Mouse (Mus musculus) myocyte (in vitro differentiated cells): ENCODE results near the gene Vamp9. TPM values are rescaled to one million over a fixed set of nuclear protein-coding genes. Genes with fewer than 3 reads are reported as not detected.

ENCODE experiments used
- H3K27me3 ChIP-seq: one replicate; pipeline ENCODE4 v1.6.1; 2011; ENCODE audit not compliant: control insufficient read depth, insufficient read depth, insufficient read length
- H3K36me3 ChIP-seq: one replicate; pipeline ENCODE4 v1.6.1; 2011; ENCODE audit not compliant: control insufficient read depth, insufficient read depth
- H3K4me2 ChIP-seq: one replicate; pipeline ENCODE4 v1.6.1; 2011; ENCODE audit warnings: low read depth, control low read depth
- H3K4me3 ChIP-seq: one replicate; pipeline ENCODE4 v1.5.1; 2011; ENCODE audit warnings: mild to moderate bottlenecking, control low read depth, moderate library complexity
- H3K79me2 ChIP-seq: one replicate; pipeline ENCODE4 v1.6.1; 2011; ENCODE audit not compliant: control insufficient read depth, insufficient read depth
- H3ac ChIP-seq: one replicate; pipeline ENCODE4 v1.6.1; 2011; ENCODE audit not compliant: control insufficient read depth, insufficient read length
- CEBPB ChIP-seq: IDR thresholded peaks from 2 replicates; pipeline ENCODE4 v1.6.1; 2011; ENCODE audit warnings: mild to moderate bottlenecking, moderate library complexity; ENCODE audit not compliant: poor library complexity, insufficient read depth, severe bottlenecking
- E2F4 ChIP-seq: IDR thresholded peaks from one replicate; pipeline ENCODE4 v1.6.1; 2011; ENCODE audit warnings: mild to moderate bottlenecking, control low read depth, moderate library complexity; ENCODE audit not compliant: insufficient read depth
- MAX ChIP-seq: IDR thresholded peaks from one replicate; pipeline ENCODE4 v1.6.1; 2011; ENCODE audit warnings: low read depth, mild to moderate bottlenecking, control low read depth
- MYOD1 ChIP-seq, 3 experiments: IDR thresholded peaks; one replicate each; pipeline ENCODE4 v1.6.1; 2011; ENCODE audit warnings: control low read depth in 2 of 3, low read depth in 2 of 3, mild to moderate bottlenecking in 2 of 3, moderate library complexity in 1 of 3; ENCODE audit not compliant: insufficient read length in 2 of 3, control insufficient read depth in 1 of 3
- MYOG ChIP-seq, 3 experiments: IDR thresholded peaks; one replicate each; pipeline ENCODE4 v1.6.1; 2011; ENCODE audit warnings: control low read depth in 2 of 3, low read depth in 2 of 3, mild to moderate bottlenecking in 2 of 3; ENCODE audit not compliant: insufficient read length in 2 of 3, control insufficient read depth in 1 of 3, insufficient read depth in 1 of 3
- POLR2A ChIP-seq: IDR thresholded peaks from one replicate; pipeline ENCODE4 v1.6.1; 2011; ENCODE audit warnings: low read depth, mild to moderate bottlenecking, control low read depth, moderate library complexity; ENCODE audit not compliant: insufficient read length
- POLR2AphosphoS2 ChIP-seq: IDR thresholded peaks from one replicate; pipeline ENCODE4 v1.6.1; 2011; ENCODE audit warnings: low read depth, control low read depth; ENCODE audit not compliant: insufficient read length
- REST ChIP-seq: IDR thresholded peaks from one replicate; pipeline ENCODE4 v1.6.1; 2011; ENCODE audit warnings: mild to moderate bottlenecking, control low read depth, moderate library complexity; ENCODE audit not compliant: insufficient read depth, insufficient read length
- SRF ChIP-seq: IDR thresholded peaks from one replicate; pipeline ENCODE4 v1.6.1; 2011; ENCODE audit warnings: low read depth; ENCODE audit not compliant: control insufficient read depth, insufficient read length
- TCF12 ChIP-seq: IDR thresholded peaks from one replicate; pipeline ENCODE4 v1.6.1; 2011; ENCODE audit warnings: mild to moderate bottlenecking, control low read depth; ENCODE audit not compliant: poor library complexity, insufficient read depth, severe bottlenecking
- TCF3 ChIP-seq: IDR thresholded peaks from one replicate; pipeline ENCODE4 v1.6.1; 2011; ENCODE audit warnings: low read depth, control low read depth; ENCODE audit not compliant: insufficient read length
- USF1 ChIP-seq: IDR thresholded peaks from one replicate; pipeline ENCODE4 v1.6.1; 2011; ENCODE audit warnings: low read depth, mild to moderate bottlenecking, control low read depth, moderate library complexity
- polyA plus RNA-seq: library from polyadenylated mRNA; unstranded; fragments of >200 nt; fragmentation: generic; extraction: Trizol; gene quantifications from one replicate; pipeline ENCODE4 v1.2.1, GENCODE M21; 2012; ENCODE audit warnings: missing spikeins

Gene Vamp9
- polyA plus RNA-seq, 1 experiment, result not detected

DNA sequence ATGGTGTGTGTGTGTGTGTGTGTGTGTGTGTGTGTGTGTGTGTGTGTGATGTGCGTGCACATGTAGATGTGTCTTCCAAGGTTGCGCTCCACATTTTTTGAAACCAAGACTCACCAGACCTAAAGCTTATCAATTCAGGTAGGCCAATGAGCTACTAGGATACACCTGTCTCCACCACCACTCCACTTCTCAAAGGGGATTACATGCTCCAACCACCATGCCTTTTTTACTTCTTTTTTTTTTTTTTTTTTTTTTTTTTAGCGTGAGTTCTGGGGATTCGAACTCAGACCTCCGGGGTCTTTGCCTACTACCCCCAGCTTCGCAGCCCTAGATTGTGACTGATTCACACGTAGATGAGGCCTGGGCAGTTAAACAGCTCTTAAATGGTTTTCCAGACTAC, 323 bp upstream of the Vamp9 start:
- Histone ChIP-seq H3K36me3 (no peaks in the 10 kb centered on the region), H3K27me3 (no peaks in the 10 kb centered on the region), H3ac (no peak overlapping the region), H3K4me3 (no peak overlapping the region), H3K4me2 (no peak overlapping the region), H3K79me2 (no peaks in the 10 kb centered on the region)
- TF ChIP-seq TCF12 (no peak), CEBPB (no peak), MYOG (IDR thresholded peaks at IDR 0.05; ENCODE audit: control insufficient read depth in 1 of 3, insufficient read depth in 1 of 3, insufficient read length in 2 of 3, low read depth in 2 of 3) (no peak), E2F4 (no peak), REST (no peak), POLR2A (no peak), SRF (no peak), POLR2AphosphoS2 (no peak), TCF3 (no peak), MAX (no peak), MYOD1 (IDR thresholded peaks at IDR 0.05; ENCODE audit: control insufficient read depth in 1 of 3, insufficient read length in 2 of 3, low read depth in 2 of 3) (no peak), USF1 (no peak)

DNA sequence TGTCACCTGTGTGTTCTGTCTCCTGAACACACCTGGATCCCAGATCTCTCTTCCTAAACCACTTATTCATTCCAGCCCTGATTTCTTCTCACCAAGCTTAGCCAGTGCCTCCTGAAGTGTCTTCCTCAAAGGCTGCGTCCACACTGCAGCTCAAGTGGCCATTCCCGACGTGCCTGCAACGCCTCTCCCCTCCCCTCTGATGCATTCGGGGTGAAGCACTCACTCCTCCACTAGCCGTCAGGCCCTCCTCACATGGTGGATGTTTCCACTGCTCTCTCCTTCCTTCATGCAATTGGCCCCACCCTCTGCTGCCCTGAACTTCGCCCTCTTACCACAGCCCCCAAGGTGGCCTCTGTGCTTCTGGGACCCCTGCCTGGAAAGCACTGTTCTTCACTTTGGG, 9.4 kb downstream of the Vamp9 start:
- TF ChIP-seq CEBPB (no peak), TCF12 (no peak), USF1 (no peak), MAX (no peak), REST (no peak), TCF3 (no peak), POLR2AphosphoS2 (no peak), MYOD1 (IDR thresholded peaks at IDR 0.05; ENCODE audit: control insufficient read depth in 1 of 3, insufficient read length in 2 of 3, low read depth in 2 of 3) (no peak), MYOG (IDR thresholded peaks at IDR 0.05; ENCODE audit: control insufficient read depth in 1 of 3, insufficient read depth in 1 of 3, insufficient read length in 2 of 3, low read depth in 2 of 3) (no peak), SRF (no peak), E2F4 (no peak), POLR2A (no peak)
- no peaks in the 10 kb centered on the region for H3K79me2 ChIP-seq
- H3ac ChIP-seq, result no peak overlapping the region
- no peaks in the 10 kb centered on the region for H3K36me3 ChIP-seq
- peaks cover under 1% of the 10 kb centered on the region for H3K27me3 ChIP-seq
- H3K4me2 ChIP-seq, result no peak overlapping the region
- no peak overlapping the region for H3K4me3 ChIP-seq

DNA sequence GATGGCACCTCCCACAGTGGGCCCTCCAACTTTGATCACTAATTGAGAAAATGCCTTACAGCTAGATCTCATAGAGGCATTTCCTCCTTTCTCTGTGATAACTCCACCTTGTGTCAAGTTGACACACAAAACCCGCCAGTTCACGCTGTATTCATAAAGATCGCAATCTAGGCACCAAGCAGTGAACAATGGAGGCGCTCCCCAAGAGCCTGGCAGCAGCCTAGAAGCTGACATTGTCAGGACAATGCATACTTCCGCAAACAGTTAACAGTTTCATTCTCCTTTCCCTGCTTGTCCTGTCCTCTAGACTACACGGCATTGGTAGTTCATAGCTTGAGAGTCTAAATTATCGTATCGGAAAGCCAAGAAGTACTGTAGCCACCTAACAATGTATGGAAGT, 16.0 kb downstream of the Vamp9 start:
- H3K79me2 ChIP-seq, result no peaks in the 10 kb centered on the region
- no peak overlapping the region for H3ac ChIP-seq
- no peak for TF ChIP-seq E2F4
- H3K4me3 ChIP-seq, result no peak overlapping the region
- H3K4me2 ChIP-seq, result no peak overlapping the region
- H3K27me3 ChIP-seq, result peaks cover 8% of the 10 kb centered on the region
- H3K36me3 ChIP-seq, result no peaks in the 10 kb centered on the region

DNA sequence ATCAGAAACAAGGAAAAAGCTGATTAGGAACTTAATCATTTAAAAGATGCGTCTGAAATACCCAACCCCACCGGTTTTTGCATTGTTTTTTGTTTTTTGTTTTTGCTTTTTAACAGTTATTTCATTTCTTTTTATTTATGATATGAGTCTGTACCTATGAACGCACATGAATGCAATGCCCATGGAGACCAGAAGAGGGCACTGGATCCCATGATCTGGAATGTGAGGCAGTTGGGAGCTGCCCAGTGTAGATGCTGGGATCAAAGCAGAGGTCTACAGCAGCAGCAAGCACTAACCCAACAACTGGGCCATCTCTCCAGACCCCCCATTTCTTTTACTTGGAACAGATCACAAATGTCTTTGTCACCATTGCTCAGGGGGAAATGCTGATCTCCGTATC, 21.9 kb downstream of the Vamp9 start:
- Histone ChIP-seq H3K4me3 (no peak overlapping the region), H3K27me3 (peaks cover 20% of the 10 kb centered on the region), H3K36me3 (no peaks in the 10 kb centered on the region), H3K79me2 (no peaks in the 10 kb centered on the region), H3K4me2 (no peak overlapping the region), H3ac (no peak overlapping the region)
- TF ChIP-seq MYOG (IDR thresholded peaks at IDR 0.05; ENCODE audit: control insufficient read depth in 1 of 3, insufficient read depth in 1 of 3, insufficient read length in 2 of 3, low read depth in 2 of 3), result no peak
- no peak for TF ChIP-seq TCF12
- TF ChIP-seq TCF3, result no peak
- TF ChIP-seq USF1, result no peak
- TF ChIP-seq POLR2AphosphoS2, result no peak
- TF ChIP-seq POLR2A, result no peak
- no peak for TF ChIP-seq REST
- no peak for TF ChIP-seq E2F4
- TF ChIP-seq MAX, result no peak
- TF ChIP-seq MYOD1 (IDR thresholded peaks at IDR 0.05; ENCODE audit: control insufficient read depth in 1 of 3, insufficient read length in 2 of 3, low read depth in 2 of 3), result no peak
- TF ChIP-seq SRF, result no peak
- TF ChIP-seq CEBPB, result no peak

DNA sequence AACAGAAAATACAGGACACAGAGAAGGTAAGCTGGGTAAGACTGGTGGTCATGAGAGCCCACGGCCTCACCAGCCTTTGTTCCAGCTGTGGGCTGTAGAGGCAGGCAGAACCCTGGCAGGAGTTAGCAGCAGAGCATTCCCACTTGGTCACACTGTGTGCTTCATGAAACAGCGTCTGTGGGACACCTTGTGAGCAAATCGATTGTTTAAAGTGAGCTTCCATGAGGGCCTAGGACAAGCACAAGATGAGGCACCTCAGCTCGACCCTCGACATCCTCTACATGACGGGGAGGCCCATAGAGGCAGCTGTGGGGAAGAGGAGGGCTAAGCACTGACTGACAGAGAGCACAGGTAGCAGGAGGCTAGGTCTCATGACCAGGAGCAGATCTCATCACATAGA, 25.9 kb downstream of the Vamp9 start:
- TF ChIP-seq E2F4 (no peak), REST (no peak), MAX (no peak), POLR2AphosphoS2 (no peak), TCF12 (no peak), CEBPB (no peak), MYOD1 (IDR thresholded peaks at IDR 0.05; ENCODE audit: control insufficient read depth in 1 of 3, insufficient read length in 2 of 3, low read depth in 2 of 3) (no peak), MYOG (IDR thresholded peaks at IDR 0.05; ENCODE audit: control insufficient read depth in 1 of 3, insufficient read depth in 1 of 3, insufficient read length in 2 of 3, low read depth in 2 of 3) (no peak), POLR2A (no peak), TCF3 (no peak), SRF (no peak), USF1 (no peak)
- H3K36me3 ChIP-seq, result no peaks in the 10 kb centered on the region
- no peak overlapping the region for H3K4me2 ChIP-seq
- no peak overlapping the region for H3K4me3 ChIP-seq
- H3K79me2 ChIP-seq, result no peaks in the 10 kb centered on the region
- H3K27me3 ChIP-seq, result peaks cover 19% of the 10 kb centered on the region
- H3ac ChIP-seq, result no peak overlapping the region
